Mouse (Mus musculus): ENCODE data around the gene Sprr2a1. TPM values are rescaled to one million over a fixed set of nuclear protein-coding genes. Genes with fewer than 3 reads are reported as not detected.
"Not testable (repeated sequence)": the region's sequence is repeated elsewhere in the genome, so short reads cannot be mapped to it uniquely, and the experiment has no call there.

The Sprr2a1 gene
- polyA plus RNA-seq, 1 experiment from 2014 or later = not detected

DNA sequence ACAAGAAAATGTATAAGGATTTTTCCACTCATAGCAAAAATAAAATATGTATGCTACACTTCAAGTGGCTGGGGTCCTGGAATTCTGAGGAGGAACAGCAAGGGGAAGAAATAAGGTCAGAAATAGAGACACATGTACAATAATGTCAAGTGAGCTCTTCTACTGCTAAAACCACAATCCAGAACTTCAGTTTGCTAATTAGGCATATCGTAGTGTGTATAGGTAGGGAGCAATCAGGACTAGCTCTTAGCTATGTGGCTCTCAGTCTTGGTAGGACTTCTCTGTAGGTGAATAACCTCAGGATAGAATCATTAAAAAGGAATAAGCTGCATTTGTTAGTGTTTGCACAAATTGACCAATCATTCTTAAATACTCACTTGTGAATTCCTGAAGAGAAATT, 23.6 kb downstream of the Sprr2a1 start:
- not testable (repeated sequence) for ATAC-seq (ENCODE audit: low FRiP score, low read depth)

DNA sequence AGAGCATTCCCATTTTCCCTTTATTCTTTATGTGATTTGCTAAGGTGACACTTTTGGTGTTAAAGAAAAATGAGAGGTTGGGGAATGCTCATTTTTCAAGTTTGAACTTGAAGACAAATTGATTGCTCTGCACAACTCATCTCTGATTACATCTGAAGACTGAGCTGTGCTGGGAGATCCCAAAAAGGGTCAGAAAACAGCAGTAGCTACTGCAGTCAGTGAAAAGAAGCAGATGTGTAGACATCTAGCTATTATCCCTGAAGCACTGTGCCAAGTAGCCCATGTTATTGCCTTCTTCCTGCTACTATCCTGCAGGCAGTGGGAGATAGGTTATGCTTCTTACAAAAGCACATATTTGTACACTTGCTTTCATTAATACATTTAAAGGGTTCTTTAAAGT, 29.2 kb downstream of the Sprr2a1 start:
- H3K4me1 ChIP-seq; ATAC-seq (ENCODE audit: low FRiP score, low read depth); H3K9me3 ChIP-seq; H3K9ac ChIP-seq; H3K4me3 ChIP-seq; H3K4me2 ChIP-seq (replicated peaks); H3K27me3 ChIP-seq (replicated peaks); H3K36me3 ChIP-seq; H3K27ac ChIP-seq: not testable (repeated sequence)

More for the DNA sequence above, 23.6 kb downstream of the Sprr2a1 start:
- H3K4me1 ChIP-seq; H3K9ac ChIP-seq; H3K4me2 ChIP-seq (replicated peaks); H3K27me3 ChIP-seq (replicated peaks); H3K4me3 ChIP-seq; H3K36me3 ChIP-seq; H3K9me3 ChIP-seq; H3K27ac ChIP-seq: not testable (repeated sequence)
- WGBS = no CpG with 5 or more reads among the region's 1 CpGs

DNA sequence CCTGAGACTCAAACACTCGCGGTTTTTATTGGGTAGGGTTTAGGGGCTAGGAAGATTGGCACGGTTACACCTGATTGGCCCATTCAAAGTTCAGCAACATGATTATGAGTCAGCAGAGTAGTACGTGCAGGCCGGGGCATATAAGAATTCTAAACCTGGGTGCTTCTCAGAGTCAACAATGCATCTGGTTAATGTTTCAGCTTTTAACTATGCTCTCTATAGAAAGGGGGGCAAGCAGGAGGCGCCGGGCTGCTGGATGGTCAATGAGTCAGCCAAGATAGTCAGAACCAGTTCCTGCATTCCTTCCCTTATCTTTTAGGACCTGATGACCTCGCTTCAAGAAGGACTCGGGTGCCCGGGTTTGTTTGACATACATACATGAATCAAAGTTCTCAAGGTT, 30.6 kb downstream of the Sprr2a1 start:
- WGBS = no CpG with 5 or more reads among the region's 10 CpGs

DNA sequence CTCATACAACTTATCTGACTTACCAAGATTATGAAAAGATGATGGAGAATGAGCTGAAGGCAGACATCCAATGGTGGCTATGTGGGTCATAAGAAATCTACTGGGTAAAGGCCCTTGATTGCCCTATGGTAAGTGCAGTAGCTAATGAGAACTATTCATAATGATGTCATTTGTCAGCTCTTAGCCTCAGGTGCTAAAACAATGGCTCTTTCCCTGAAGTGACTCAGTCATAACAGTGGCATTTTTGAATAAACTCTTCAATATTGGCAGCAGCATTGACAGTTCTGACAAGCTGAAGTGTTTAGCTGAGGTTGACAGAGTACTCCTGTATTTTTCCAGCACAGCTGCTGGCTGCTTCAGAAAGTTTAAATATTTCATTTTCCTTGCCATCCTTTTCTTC, 32.9 kb downstream of the Sprr2a1 start:
- H3K4me3 ChIP-seq; H3K9ac ChIP-seq; H3K4me1 ChIP-seq; H3K27ac ChIP-seq; H3K27me3 ChIP-seq (replicated peaks); H3K36me3 ChIP-seq; H3K9me3 ChIP-seq; H3K4me2 ChIP-seq (replicated peaks); ATAC-seq (ENCODE audit: low FRiP score, low read depth): not testable (repeated sequence)

More for the DNA sequence above, 30.6 kb downstream of the Sprr2a1 start:
- not testable (repeated sequence) for H3K36me3 ChIP-seq; H3K4me2 ChIP-seq (replicated peaks); H3K4me3 ChIP-seq; H3K27me3 ChIP-seq (replicated peaks); ATAC-seq (ENCODE audit: low FRiP score, low read depth); H3K4me1 ChIP-seq; H3K9me3 ChIP-seq; H3K27ac ChIP-seq; H3K9ac ChIP-seq

DNA sequence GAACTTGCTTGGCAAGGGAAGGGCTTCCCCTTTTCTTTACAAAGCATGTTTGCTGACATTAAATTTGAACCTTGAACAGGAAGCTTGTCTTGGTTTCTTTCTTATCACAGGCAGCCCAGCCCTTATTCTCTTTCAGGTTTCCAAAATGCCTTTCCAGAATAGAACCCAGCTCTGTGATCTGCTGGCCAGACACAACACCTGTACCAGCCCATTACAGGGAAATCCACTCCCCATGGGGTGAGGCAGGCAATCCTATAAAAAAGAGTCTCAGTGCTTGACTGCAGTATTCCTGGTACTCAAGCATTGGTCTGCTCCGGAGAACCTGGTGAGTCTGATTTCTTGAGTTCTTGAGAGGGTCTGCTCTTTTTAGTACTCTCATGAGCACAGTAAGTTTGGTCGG, 34.9 kb downstream of the Sprr2a1 start:
- H3K4me2 ChIP-seq (replicated peaks); ATAC-seq (ENCODE audit: low FRiP score, low read depth); H3K27me3 ChIP-seq (replicated peaks); H3K4me3 ChIP-seq; H3K4me1 ChIP-seq; H3K36me3 ChIP-seq; H3K27ac ChIP-seq; H3K9ac ChIP-seq; H3K9me3 ChIP-seq: not testable (repeated sequence)
- 95% methylated on average over 2 of the region's 2 CpGs for WGBS

DNA sequence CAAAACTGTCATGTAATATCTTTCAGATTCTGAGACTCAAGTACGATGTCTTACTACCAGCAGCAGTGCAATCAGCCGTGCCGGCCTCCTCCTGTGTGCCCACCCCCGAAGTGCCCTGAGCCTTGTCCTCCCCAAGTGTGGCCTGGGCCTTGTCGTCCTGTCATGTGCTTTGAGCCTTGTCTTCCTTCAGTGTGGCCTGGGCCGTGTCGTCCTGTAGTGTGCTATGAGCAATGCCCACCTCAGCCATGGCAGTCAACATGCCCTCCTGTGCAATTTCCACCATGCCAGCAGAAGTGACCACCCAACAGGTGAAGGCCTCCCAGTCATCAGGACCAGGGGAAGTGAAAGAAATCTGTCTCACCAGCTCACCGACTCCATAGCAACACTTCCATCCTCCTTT, 38.3 kb downstream of the Sprr2a1 start:
- no CpG with 5 or more reads among the region's 8 CpGs for WGBS
- H3K4me1 ChIP-seq; H3K4me3 ChIP-seq; H3K27ac ChIP-seq; H3K9ac ChIP-seq; ATAC-seq (ENCODE audit: low FRiP score, low read depth); H3K36me3 ChIP-seq; H3K4me2 ChIP-seq (replicated peaks); H3K27me3 ChIP-seq (replicated peaks); H3K9me3 ChIP-seq: not testable (repeated sequence)

DNA sequence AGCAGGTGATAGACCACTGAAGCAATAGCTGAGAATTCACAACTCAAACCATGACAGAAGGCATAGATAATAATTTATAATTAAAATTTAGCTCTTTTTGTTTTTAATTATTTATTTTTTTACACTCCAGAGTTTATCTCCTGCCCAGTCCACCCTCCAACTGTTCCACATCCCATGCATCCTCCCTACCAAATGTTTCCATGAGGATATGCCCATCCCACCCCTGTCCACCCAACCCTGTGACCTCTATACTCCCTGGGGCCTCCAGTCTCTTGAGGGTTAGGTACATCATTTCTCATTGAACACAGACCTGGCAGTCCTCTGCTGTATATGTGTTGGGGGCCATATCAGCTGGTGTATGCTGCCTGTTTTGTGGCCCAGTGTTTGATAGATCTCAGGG, 42.9 kb downstream of the Sprr2a1 start:
- peak; percentile 31 for ATAC-seq (ENCODE audit: low FRiP score, low read depth)
- H3K4me2 ChIP-seq (replicated peaks); H3K36me3 ChIP-seq: not testable (repeated sequence)

DNA sequence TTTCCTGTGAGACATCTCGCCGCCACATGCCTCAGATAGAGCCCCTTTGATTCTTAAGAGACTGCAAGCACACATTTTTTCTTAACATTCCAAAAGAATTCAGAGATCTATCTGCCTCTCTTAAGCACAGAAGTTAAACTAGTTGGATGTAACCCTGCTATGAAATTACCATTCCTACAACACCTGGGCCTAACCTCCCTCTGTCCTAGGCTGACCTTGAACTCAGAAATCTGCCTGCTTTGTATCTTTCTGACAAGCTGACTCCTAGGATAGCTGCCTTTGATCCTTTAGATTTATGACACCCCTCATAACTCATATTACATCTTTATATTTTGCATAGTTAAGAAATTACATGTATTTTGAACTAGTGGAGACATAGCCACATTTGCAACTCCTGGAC, 47.9 kb downstream of the Sprr2a1 start:
- not testable (repeated sequence) for ATAC-seq (ENCODE audit: low FRiP score, low read depth); H3K4me3 ChIP-seq; H3K4me2 ChIP-seq (replicated peaks); H3K9me3 ChIP-seq; H3K27me3 ChIP-seq (replicated peaks); H3K27ac ChIP-seq; H3K9ac ChIP-seq; H3K36me3 ChIP-seq; H3K4me1 ChIP-seq
- WGBS = no CpG with 5 or more reads among the region's 2 CpGs

More for the DNA sequence above, 42.9 kb downstream of the Sprr2a1 start:
- not testable (repeated sequence) for H3K4me1 ChIP-seq; H3K9ac ChIP-seq; H3K27me3 ChIP-seq (replicated peaks); H3K27ac ChIP-seq; H3K9me3 ChIP-seq; H3K4me3 ChIP-seq

Other genes with a start within 250 kb of the Sprr2a1 start
- gene Pglyrp3, start 201.2 kb upstream of the Sprr2a1 start, polyA plus RNA-seq (2016; fragmentation: Nextera tagmentation; extraction: Ambion mirVana) = not detected in 2 replicates
- gene Lor, start 132.7 kb upstream of the Sprr2a1 start, polyA plus RNA-seq (2016; fragmentation: Nextera tagmentation; extraction: Ambion mirVana) = 5.7 and 6.6 TPM in 2 replicates
- not detected in 2 replicates for gene Prr9, start 91.9 kb upstream of the Sprr2a1 start, polyA plus RNA-seq (2016; fragmentation: Nextera tagmentation; extraction: Ambion mirVana)
- not detected in 2 replicates for gene Lelp1, start 73.1 kb upstream of the Sprr2a1 start, polyA plus RNA-seq (2016; fragmentation: Nextera tagmentation; extraction: Ambion mirVana)
- gene Sprr2a2, start 121 bp downstream of the Sprr2a1 start, polyA plus RNA-seq (2016; fragmentation: Nextera tagmentation; extraction: Ambion mirVana) = 1.4 TPM in 1 of 2 replicates, not detected in the other
- gene Sprr2a3, start 69.6 kb downstream of the Sprr2a1 start, polyA plus RNA-seq (2016; fragmentation: Nextera tagmentation; extraction: Ambion mirVana) = not detected in 2 replicates
- gene Sprr2b, start 100.8 kb downstream of the Sprr2a1 start, polyA plus RNA-seq (2016; fragmentation: Nextera tagmentation; extraction: Ambion mirVana) = 0.25 TPM in 1 of 2 replicates, not detected in the other
- gene Sprr2d, start 123.3 kb downstream of the Sprr2a1 start, polyA plus RNA-seq (2016; fragmentation: Nextera tagmentation; extraction: Ambion mirVana) = not detected in 2 replicates
- gene Sprr2e, start 136.3 kb downstream of the Sprr2a1 start, polyA plus RNA-seq (2016; fragmentation: Nextera tagmentation; extraction: Ambion mirVana) = not detected in 2 replicates
- not detected in 2 replicates for gene Sprr2f, start 149.4 kb downstream of the Sprr2a1 start, polyA plus RNA-seq (2016; fragmentation: Nextera tagmentation; extraction: Ambion mirVana)
- gene Sprr2h, start 169.9 kb downstream of the Sprr2a1 start, polyA plus RNA-seq (2016; fragmentation: Nextera tagmentation; extraction: Ambion mirVana) = not detected in 2 replicates
- not detected in 2 replicates for gene Sprr2i, start 192.2 kb downstream of the Sprr2a1 start, polyA plus RNA-seq (2016; fragmentation: Nextera tagmentation; extraction: Ambion mirVana)
- gene Sprr2j-ps, start 202.3 kb downstream of the Sprr2a1 start, polyA plus RNA-seq (2016; fragmentation: Nextera tagmentation; extraction: Ambion mirVana) = not detected in 2 replicates
- 7.4 and 8.9 TPM in 2 replicates for gene Gm9774, start 213.6 kb downstream of the Sprr2a1 start, polyA plus RNA-seq (2016; fragmentation: Nextera tagmentation; extraction: Ambion mirVana)
- gene Sprr2k, start 216.8 kb downstream of the Sprr2a1 start, polyA plus RNA-seq (2016; fragmentation: Nextera tagmentation; extraction: Ambion mirVana) = not detected in 2 replicates
- gene Sprr1b, start 223.0 kb downstream of the Sprr2a1 start, polyA plus RNA-seq (2016; fragmentation: Nextera tagmentation; extraction: Ambion mirVana) = not detected in 2 replicates
- gene Sprr3, start 242.9 kb downstream of the Sprr2a1 start, polyA plus RNA-seq (2016; fragmentation: Nextera tagmentation; extraction: Ambion mirVana) = not detected in 2 replicates